Mouse (Mus musculus) myocyte (in vitro differentiated cells): ENCODE measurements around the gene Rbfox1. TPM values are rescaled to one million over a fixed set of nuclear protein-coding genes. Genes with fewer than 3 reads are reported as not detected.

ENCODE experiments used
- H3K27me3 ChIP-seq: one replicate; pipeline ENCODE4 v1.6.1; 2011; ENCODE audit not compliant: control insufficient read depth, insufficient read depth, insufficient read length
- H3K36me3 ChIP-seq: one replicate; pipeline ENCODE4 v1.6.1; 2011; ENCODE audit not compliant: control insufficient read depth, insufficient read depth
- H3K4me2 ChIP-seq: one replicate; pipeline ENCODE4 v1.6.1; 2011; ENCODE audit warnings: low read depth, control low read depth
- H3K4me3 ChIP-seq: one replicate; pipeline ENCODE4 v1.5.1; 2011; ENCODE audit warnings: mild to moderate bottlenecking, control low read depth, moderate library complexity
- H3K79me2 ChIP-seq: one replicate; pipeline ENCODE4 v1.6.1; 2011; ENCODE audit not compliant: control insufficient read depth, insufficient read depth
- H3ac ChIP-seq: one replicate; pipeline ENCODE4 v1.6.1; 2011; ENCODE audit not compliant: control insufficient read depth, insufficient read length
- CEBPB ChIP-seq: IDR thresholded peaks from 2 replicates; pipeline ENCODE4 v1.6.1; 2011; ENCODE audit warnings: mild to moderate bottlenecking, moderate library complexity; ENCODE audit not compliant: poor library complexity, insufficient read depth, severe bottlenecking
- E2F4 ChIP-seq: IDR thresholded peaks from one replicate; pipeline ENCODE4 v1.6.1; 2011; ENCODE audit warnings: mild to moderate bottlenecking, control low read depth, moderate library complexity; ENCODE audit not compliant: insufficient read depth
- MAX ChIP-seq: IDR thresholded peaks from one replicate; pipeline ENCODE4 v1.6.1; 2011; ENCODE audit warnings: low read depth, mild to moderate bottlenecking, control low read depth
- MYOD1 ChIP-seq, 3 experiments: IDR thresholded peaks; one replicate each; pipeline ENCODE4 v1.6.1; 2011; ENCODE audit warnings: control low read depth in 2 of 3, low read depth in 2 of 3, mild to moderate bottlenecking in 2 of 3, moderate library complexity in 1 of 3; ENCODE audit not compliant: insufficient read length in 2 of 3, control insufficient read depth in 1 of 3
- MYOG ChIP-seq, 3 experiments: IDR thresholded peaks; one replicate each; pipeline ENCODE4 v1.6.1; 2011; ENCODE audit warnings: control low read depth in 2 of 3, low read depth in 2 of 3, mild to moderate bottlenecking in 2 of 3; ENCODE audit not compliant: insufficient read length in 2 of 3, control insufficient read depth in 1 of 3, insufficient read depth in 1 of 3
- POLR2A ChIP-seq: IDR thresholded peaks from one replicate; pipeline ENCODE4 v1.6.1; 2011; ENCODE audit warnings: low read depth, mild to moderate bottlenecking, control low read depth, moderate library complexity; ENCODE audit not compliant: insufficient read length
- POLR2AphosphoS2 ChIP-seq: IDR thresholded peaks from one replicate; pipeline ENCODE4 v1.6.1; 2011; ENCODE audit warnings: low read depth, control low read depth; ENCODE audit not compliant: insufficient read length
- REST ChIP-seq: IDR thresholded peaks from one replicate; pipeline ENCODE4 v1.6.1; 2011; ENCODE audit warnings: mild to moderate bottlenecking, control low read depth, moderate library complexity; ENCODE audit not compliant: insufficient read depth, insufficient read length
- SRF ChIP-seq: IDR thresholded peaks from one replicate; pipeline ENCODE4 v1.6.1; 2011; ENCODE audit warnings: low read depth; ENCODE audit not compliant: control insufficient read depth, insufficient read length
- TCF12 ChIP-seq: IDR thresholded peaks from one replicate; pipeline ENCODE4 v1.6.1; 2011; ENCODE audit warnings: mild to moderate bottlenecking, control low read depth; ENCODE audit not compliant: poor library complexity, insufficient read depth, severe bottlenecking
- TCF3 ChIP-seq: IDR thresholded peaks from one replicate; pipeline ENCODE4 v1.6.1; 2011; ENCODE audit warnings: low read depth, control low read depth; ENCODE audit not compliant: insufficient read length
- USF1 ChIP-seq: IDR thresholded peaks from one replicate; pipeline ENCODE4 v1.6.1; 2011; ENCODE audit warnings: low read depth, mild to moderate bottlenecking, control low read depth, moderate library complexity
- polyA plus RNA-seq: library from polyadenylated mRNA; unstranded; fragments of >200 nt; fragmentation: generic; extraction: Trizol; gene quantifications from one replicate; pipeline ENCODE4 v1.2.1, GENCODE M21; 2012; ENCODE audit warnings: missing spikeins

The Rbfox1 gene
- polyA plus RNA-seq, 1 experiment: 8.3 TPM

DNA sequence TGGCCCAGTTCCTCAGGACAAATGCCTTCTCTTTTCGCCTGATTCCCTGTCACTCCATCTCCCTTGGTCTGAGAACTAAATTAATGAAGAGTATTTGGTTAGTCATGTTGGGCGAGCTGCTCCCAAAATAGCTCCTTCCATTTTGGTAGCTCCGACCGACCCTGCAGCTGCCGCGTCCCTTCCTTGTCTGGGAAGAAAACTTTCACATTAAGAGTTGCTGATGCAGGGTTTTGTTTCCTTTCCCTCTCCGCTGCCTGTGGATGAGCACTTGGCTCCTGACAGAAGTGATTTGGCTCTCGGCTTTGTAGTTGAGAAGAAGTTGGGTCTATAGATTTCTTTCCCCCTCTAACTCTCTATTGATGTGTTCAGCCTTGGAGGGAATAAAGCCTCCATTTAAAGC is 1184.4 kb downstream of the Rbfox1 start:
- H3K79me2 ChIP-seq: no peaks in the 10 kb centered on the region
- TF ChIP-seq MYOD1 (IDR thresholded peaks at IDR 0.05; ENCODE audit: control insufficient read depth in 1 of 3, insufficient read length in 2 of 3, low read depth in 2 of 3): peak; percentile 75 to 92 (median 89)
- no peak for TF ChIP-seq REST
- no peak for TF ChIP-seq POLR2AphosphoS2
- TF ChIP-seq TCF12: peak; percentile 70
- TF ChIP-seq USF1: no peak
- TF ChIP-seq MYOG (IDR thresholded peaks at IDR 0.05; ENCODE audit: control insufficient read depth in 1 of 3, insufficient read depth in 1 of 3, insufficient read length in 2 of 3, low read depth in 2 of 3): peak in 2 of 3 experiments; percentile 68 to 71
- H3K27me3 ChIP-seq: no peaks in the 10 kb centered on the region
- no peak overlapping the region for H3ac ChIP-seq
- peak overlapping the region; percentile 68 for H3K4me2 ChIP-seq
- H3K4me3 ChIP-seq: peak overlapping the region; percentile 15
- no peaks in the 10 kb centered on the region for H3K36me3 ChIP-seq

DNA sequence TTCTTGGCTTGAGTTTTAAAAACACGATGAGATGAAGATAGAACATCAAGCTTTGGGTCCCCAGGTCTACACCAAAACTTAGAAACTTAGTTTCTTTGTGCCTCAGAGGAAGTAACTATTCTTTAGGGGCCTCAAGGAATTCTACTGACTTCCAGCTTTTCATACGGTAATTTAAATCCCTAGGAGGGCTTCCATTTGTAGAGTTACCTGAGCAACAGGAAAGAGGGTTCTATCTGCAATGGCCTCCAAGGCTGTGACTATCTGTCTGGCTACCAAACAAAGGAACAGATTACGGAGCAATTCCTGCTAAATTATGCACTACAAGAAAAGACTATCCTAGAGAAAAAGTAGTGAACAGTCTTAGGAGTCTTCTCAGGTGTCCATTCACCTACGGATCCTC is 1189.6 kb downstream of the Rbfox1 start:
- Histone ChIP-seq H3K36me3 (no peaks in the 10 kb centered on the region), H3ac (no peak overlapping the region), H3K4me2 (no peak overlapping the region), H3K79me2 (no peaks in the 10 kb centered on the region), H3K4me3 (no peak overlapping the region), H3K27me3 (no peaks in the 10 kb centered on the region)
- no peak for TF ChIP-seq REST
- TF ChIP-seq USF1: no peak
- TF ChIP-seq CEBPB: no peak
- no peak for TF ChIP-seq TCF12
- no peak for TF ChIP-seq POLR2A
- no peak for TF ChIP-seq POLR2AphosphoS2
- no peak for TF ChIP-seq MAX
- no peak for TF ChIP-seq MYOD1 (IDR thresholded peaks at IDR 0.05; ENCODE audit: control insufficient read depth in 1 of 3, insufficient read length in 2 of 3, low read depth in 2 of 3)
- TF ChIP-seq TCF3: no peak
- no peak for TF ChIP-seq SRF
- no peak for TF ChIP-seq MYOG (IDR thresholded peaks at IDR 0.05; ENCODE audit: control insufficient read depth in 1 of 3, insufficient read depth in 1 of 3, insufficient read length in 2 of 3, low read depth in 2 of 3)
- TF ChIP-seq E2F4: no peak

DNA sequence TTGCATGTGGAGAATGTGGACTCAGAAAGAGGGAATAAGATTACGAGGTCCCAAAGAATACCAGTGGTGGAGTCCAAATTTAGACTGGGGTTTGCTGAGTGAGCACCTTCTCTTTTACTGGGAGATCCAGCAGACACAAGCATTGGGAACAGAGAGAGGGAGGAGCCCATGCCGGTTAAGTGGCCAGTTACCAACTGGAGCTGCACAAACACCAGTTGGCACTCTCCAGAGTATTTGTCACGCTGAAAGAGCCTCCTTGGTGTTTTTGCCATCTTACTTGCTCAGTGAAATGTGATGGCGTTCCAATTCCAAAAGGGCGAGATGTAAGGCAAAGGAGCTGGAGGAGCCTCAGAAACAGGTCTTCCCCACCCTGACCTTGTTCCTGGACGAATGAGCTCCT is 1190.6 kb downstream of the Rbfox1 start:
- Histone ChIP-seq H3K36me3 (no peaks in the 10 kb centered on the region), H3ac (no peak overlapping the region), H3K27me3 (no peaks in the 10 kb centered on the region), H3K4me2 (peak overlapping the region; percentile 31), H3K79me2 (no peaks in the 10 kb centered on the region), H3K4me3 (no peak overlapping the region)
- TF ChIP-seq POLR2A (no peak), TCF12 (no peak), USF1 (no peak), MYOG (IDR thresholded peaks at IDR 0.05; ENCODE audit: control insufficient read depth in 1 of 3, insufficient read depth in 1 of 3, insufficient read length in 2 of 3, low read depth in 2 of 3) (peak in 1 of 3 experiments; percentile 8)

DNA sequence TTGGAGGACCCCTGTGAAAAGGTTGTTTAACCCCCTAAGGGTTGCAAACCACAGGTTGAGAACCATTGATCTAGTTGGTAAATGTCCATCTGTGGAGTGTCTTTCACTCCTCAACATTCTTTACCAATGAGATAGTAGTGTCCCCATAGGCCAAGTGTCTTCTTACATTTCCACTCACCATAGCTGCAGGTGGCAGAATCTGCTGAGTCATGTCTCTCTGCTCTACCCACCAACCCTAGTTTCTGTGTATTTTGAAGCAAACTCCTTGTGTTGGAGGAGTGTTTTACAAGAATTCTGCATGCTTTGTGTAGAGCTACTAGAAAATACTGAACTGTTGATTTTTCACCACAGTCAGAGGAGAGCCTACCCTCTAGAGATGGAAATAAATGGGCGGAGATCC is 1191.2 kb downstream of the Rbfox1 start:
- no peak overlapping the region for H3K4me3 ChIP-seq
- no peak overlapping the region for H3ac ChIP-seq
- H3K27me3 ChIP-seq: no peaks in the 10 kb centered on the region
- no peaks in the 10 kb centered on the region for H3K79me2 ChIP-seq
- no peaks in the 10 kb centered on the region for H3K36me3 ChIP-seq
- TF ChIP-seq MYOG (IDR thresholded peaks at IDR 0.05; ENCODE audit: control insufficient read depth in 1 of 3, insufficient read depth in 1 of 3, insufficient read length in 2 of 3, low read depth in 2 of 3) (no peak), TCF3 (no peak), CEBPB (no peak), POLR2AphosphoS2 (no peak), SRF (no peak), USF1 (no peak), TCF12 (no peak)
- H3K4me2 ChIP-seq: peak overlapping the region; percentile 31

DNA sequence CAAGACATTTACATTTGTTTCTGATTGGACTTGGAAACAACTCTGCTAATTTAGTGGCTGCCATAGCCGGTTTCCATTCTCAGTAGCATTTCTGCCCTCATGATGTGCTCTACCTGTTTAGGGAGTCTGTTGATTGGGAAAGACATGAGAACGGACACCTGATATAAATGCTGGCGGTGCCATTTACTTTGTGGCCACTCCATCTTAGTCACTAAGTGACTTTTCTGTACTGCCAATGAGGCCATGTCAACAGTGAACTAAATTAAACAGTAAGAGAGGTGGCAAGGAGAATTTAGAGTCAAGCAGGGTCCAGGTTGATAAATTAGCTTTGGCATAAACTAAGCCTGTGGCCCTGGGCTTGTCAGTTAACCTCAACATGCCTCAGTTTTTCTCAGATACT is 1191.6 kb downstream of the Rbfox1 start:
- Histone ChIP-seq H3ac (no peak overlapping the region), H3K79me2 (no peaks in the 10 kb centered on the region), H3K27me3 (no peaks in the 10 kb centered on the region), H3K4me3 (no peak overlapping the region), H3K4me2 (no peak overlapping the region), H3K36me3 (no peaks in the 10 kb centered on the region)
- no peak for TF ChIP-seq E2F4
- TF ChIP-seq MAX: no peak
- TF ChIP-seq MYOD1 (IDR thresholded peaks at IDR 0.05; ENCODE audit: control insufficient read depth in 1 of 3, insufficient read length in 2 of 3, low read depth in 2 of 3): no peak
- TF ChIP-seq POLR2AphosphoS2: no peak
- TF ChIP-seq SRF: no peak
- no peak for TF ChIP-seq POLR2A
- TF ChIP-seq TCF3: no peak
- no peak for TF ChIP-seq USF1
- no peak for TF ChIP-seq TCF12
